Mouse (Mus musculus) intestine, postnatal 0 days (tissue): Measurements from ENCODE around the gene Snx10. TPM values are rescaled to one million over a fixed set of nuclear protein-coding genes. Genes with fewer than 3 reads are reported as not detected.

Experiments used
- ATAC-seq: fragments of 200-750 bp; cut with Nextera tagmentation; 2 replicates; pipeline ENCODE4 v1.8.0; 2017; ENCODE audit warnings: mild to moderate bottlenecking, moderate TSS enrichment, moderate library complexity
- H3K27ac ChIP-seq: fragments of 300-500 bp; sonication (generic); 2 replicates; pipeline ENCODE4 v1.5.1; 2014; ENCODE audit warnings: mild to moderate bottlenecking, low read depth, low read length, moderate library complexity
- H3K27me3 ChIP-seq: fragments of 300-500 bp; sonication (generic); replicated peaks from 2 replicates; pipeline ENCODE4 v1.6.1; 2014; ENCODE audit warnings: low read length, mixed read lengths; ENCODE audit not compliant: control insufficient read depth, insufficient read depth
- H3K36me3 ChIP-seq: fragments of 300-500 bp; sonication (generic); 2 replicates; pipeline ENCODE4 v1.6.1; 2014; ENCODE audit warnings: mild to moderate bottlenecking, moderate library complexity; ENCODE audit not compliant: control insufficient read depth, insufficient read depth
- H3K4me1 ChIP-seq: fragments of 300-500 bp; sonication (generic); replicated peaks from 2 replicates; pipeline ENCODE4 v1.6.1; 2014; ENCODE audit warnings: antibody characterized with exemption, low read length, mixed read lengths; ENCODE audit not compliant: control insufficient read depth, insufficient read depth
- H3K4me2 ChIP-seq: fragments of 300-500 bp; sonication (generic); replicated peaks from 2 replicates; pipeline ENCODE4 v1.6.1; 2014; ENCODE audit warnings: low read depth, mild to moderate bottlenecking, moderate library complexity
- H3K4me3 ChIP-seq: fragments of 300-500 bp; sonication (generic); 2 replicates; pipeline ENCODE4 v1.5.1; 2014; ENCODE audit warnings: low read depth, low read length
- H3K9ac ChIP-seq: fragments of 300-500 bp; sonication (generic); 2 replicates; pipeline ENCODE4 v1.6.1; 2014; ENCODE audit warnings: mild to moderate bottlenecking, low read depth, low read length
- H3K9me3 ChIP-seq: fragments of 300-500 bp; sonication (generic); 2 replicates; pipeline ENCODE4 v1.6.1; 2016; ENCODE audit warnings: mixed run types; ENCODE audit not compliant: control insufficient read depth
- CTCF ChIP-seq: sonication (generic); IDR thresholded peaks from 2 replicates; pipeline ENCODE4 v1.5.1; 2016; ENCODE audit warnings: low read depth, mild to moderate bottlenecking, control low read depth, antibody characterized with exemption, moderate library complexity
- WGBS: fragments of 180-500 bp; shearing (Covaris S2); extraction: QIAGEN DNeasy Blood & Tissue Kit; methylation state at CpG from one replicate; pipeline ENCODE4 v1.1.7; 2014; 5-methylcytosine and 5-hydroxymethylcytosine counted together
- polyA plus RNA-seq: library from polyadenylated mRNA; unstranded; fragments of >200 nt; fragmentation: Nextera tagmentation; extraction: Ambion mirVana; gene quantifications from 2 replicates; pipeline ENCODE4 v1.2.1, GENCODE M21; 2015

Gene Snx10
- polyA plus RNA-seq, 1 experiment from 2014 or later = 8.4 TPM

DNA sequence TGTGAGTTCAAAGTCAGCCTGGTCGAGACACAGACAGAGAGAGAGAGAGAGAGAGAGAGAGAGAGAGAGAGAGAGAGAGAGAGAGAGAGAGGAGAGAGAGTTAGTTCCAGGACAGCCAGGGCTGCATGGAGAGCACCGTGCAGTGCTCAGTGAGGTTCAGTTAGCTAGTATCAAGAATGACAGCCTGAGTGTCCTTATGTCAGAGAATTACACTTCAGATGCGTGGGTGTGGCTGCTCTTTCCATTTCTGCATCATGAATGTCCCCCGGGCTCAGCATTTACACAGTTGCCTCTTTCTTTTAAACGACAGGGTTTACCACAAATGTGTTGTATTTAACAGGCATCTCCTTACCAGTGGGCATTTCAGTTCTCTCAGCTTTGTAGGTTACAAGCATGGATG, 25.1 kb downstream of the Snx10 start:
- ATAC-seq = no peak
- 74% methylated on average over 5 of the region's 5 CpGs for WGBS

DNA sequence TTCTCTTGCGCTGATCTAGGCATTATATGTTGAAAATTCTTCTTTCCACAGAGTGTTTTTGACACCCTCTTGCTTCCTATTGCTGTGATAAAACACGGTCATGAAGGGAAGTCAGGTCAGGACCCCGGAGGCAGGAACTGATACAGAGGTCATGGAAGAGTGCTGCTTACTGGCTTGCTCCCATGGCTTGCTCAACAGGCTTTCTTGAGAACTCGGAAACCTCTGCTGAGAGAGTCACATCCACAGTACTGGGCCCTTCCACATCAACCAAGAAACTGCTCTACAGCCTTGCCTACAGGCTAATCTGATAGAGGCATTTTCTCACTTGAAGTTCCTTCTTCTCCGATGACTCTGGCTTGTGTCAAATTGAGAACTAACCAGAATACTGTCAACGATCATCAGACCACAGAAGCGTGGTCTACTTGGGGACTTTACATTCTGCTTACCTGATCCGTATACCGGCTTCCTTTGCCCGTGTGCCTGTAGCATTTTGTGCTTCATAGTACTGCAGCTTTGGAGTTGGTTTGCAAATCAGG, 27.6 kb downstream of the Snx10 start:
- Histone ChIP-seq H3K9me3 (no peaks in the 10 kb centered on the region), H3K4me1 (no peaks in the 10 kb centered on the region), H3K27ac (no peak overlapping the region), H3K4me2 (no peak overlapping the region), H3K4me3 (no peak overlapping the region), H3K27me3 (no peaks in the 10 kb centered on the region), H3K9ac (no peak overlapping the region), H3K36me3 (no peaks in the 10 kb centered on the region)
- WGBS = 88% methylated on average over 10 of the region's 10 CpGs
- no peak for ATAC-seq
- TF ChIP-seq CTCF = no peak

More for the DNA sequence above, 25.1 kb downstream of the Snx10 start:
- H3K36me3 ChIP-seq = no peaks in the 10 kb centered on the region
- no peaks in the 10 kb centered on the region for H3K4me1 ChIP-seq
- H3K4me2 ChIP-seq = no peak overlapping the region
- H3K27me3 ChIP-seq = no peaks in the 10 kb centered on the region
- TF ChIP-seq CTCF = no peak
- H3K4me3 ChIP-seq = no peak overlapping the region
- no peaks in the 10 kb centered on the region for H3K9me3 ChIP-seq
- H3K9ac ChIP-seq = no peak overlapping the region
- H3K27ac ChIP-seq = no peak overlapping the region

DNA sequence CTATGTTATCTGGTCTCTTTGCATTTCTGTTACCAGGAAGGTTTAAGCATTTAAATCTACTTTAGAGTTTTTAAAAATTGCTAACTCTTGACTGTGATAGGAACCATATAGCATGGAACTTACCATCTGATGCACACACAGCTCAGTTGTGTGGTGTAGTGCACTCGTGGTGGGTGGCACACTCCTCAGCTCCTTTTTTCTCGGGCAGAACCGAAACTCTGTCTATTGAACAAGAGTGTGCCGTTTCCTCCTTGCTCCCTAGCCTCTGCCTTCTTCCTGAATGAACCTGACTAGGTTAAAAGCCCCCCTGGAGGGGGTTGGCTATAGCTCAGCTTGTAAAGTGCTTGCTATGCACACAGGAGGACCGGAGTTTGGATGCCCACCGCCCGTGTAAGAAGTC, 32.9 kb downstream of the Snx10 start:
- Histone ChIP-seq H3K9ac (no peak overlapping the region), H3K9me3 (no peaks in the 10 kb centered on the region), H3K27me3 (no peaks in the 10 kb centered on the region), H3K4me3 (no peak overlapping the region), H3K27ac (no peak overlapping the region), H3K4me1 (no peaks in the 10 kb centered on the region), H3K36me3 (no peaks in the 10 kb centered on the region), H3K4me2 (no peak overlapping the region)
- WGBS = 95% methylated on average over 7 of the region's 7 CpGs
- ATAC-seq = no peak
- TF ChIP-seq CTCF = no peak

DNA sequence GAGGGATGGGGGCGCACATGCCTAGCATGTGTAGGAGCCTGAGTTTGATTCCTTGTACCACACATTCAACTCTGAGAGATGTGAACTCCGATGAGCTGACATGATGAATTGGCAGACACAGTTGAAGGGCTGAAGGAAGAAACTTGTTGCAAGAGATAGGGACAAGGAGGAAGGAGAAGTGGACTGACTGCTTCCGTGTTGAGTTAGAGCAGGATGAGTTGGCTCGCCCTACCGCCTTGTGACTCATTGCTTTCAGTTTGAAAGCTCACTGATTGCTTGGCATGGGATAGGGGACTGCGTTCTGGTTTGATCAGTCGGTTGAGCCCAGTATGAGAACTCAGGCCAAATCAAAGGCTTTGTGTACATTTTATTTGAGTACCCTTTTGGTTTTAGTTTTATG, 34.6 kb downstream of the Snx10 start:
- no peak overlapping the region for H3K4me2 ChIP-seq
- H3K9ac ChIP-seq = no peak overlapping the region
- no peaks in the 10 kb centered on the region for H3K36me3 ChIP-seq
- no peak overlapping the region for H3K27ac ChIP-seq
- H3K4me3 ChIP-seq = no peak overlapping the region
- no peaks in the 10 kb centered on the region for H3K9me3 ChIP-seq
- WGBS = 79% methylated on average over 7 of the region's 7 CpGs
- TF ChIP-seq CTCF = no peak
- no peaks in the 10 kb centered on the region for H3K4me1 ChIP-seq
- ATAC-seq = no peak
- H3K27me3 ChIP-seq = no peaks in the 10 kb centered on the region

DNA sequence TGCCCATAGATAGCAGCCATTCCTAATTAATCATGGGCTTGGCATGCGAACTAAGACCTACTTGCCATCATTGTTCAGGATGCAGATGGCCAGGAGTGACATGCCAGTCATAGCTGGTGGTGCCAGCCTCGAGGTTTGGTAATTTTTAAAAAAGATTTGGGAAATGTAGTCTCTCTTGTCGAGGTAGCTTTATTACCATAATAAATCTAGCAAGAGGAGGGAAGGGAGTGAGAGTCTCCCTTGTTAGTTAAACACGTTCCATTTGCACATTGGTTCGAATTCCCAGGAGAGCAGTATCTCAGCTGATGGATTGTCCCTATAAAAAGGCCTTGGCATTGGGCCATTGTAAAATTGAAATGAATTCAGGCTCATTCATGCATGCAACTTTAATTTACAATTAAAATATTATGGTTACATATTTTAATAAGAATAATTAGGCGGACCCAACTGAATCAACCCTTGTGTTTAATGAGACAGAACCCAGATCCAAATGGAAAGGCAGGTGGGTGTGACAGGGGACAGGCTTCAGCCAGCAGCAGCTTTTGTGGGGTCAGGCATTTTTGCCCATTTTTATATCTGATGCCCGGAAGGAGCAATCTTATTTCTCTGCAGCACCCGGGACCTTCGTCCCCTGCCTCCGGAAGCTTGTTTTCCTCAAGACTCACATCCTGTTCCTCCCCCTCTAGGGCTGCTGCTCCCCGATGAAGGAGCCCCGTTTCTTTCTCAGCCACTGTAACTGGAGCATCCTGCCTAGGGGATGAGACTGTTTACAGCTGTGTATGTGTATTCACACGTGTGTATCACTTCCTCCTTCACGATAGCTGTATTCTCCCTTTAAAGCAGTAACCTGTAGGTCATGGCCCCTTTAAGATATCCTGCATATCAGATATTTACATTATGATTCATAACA, 43.3 kb downstream of the Snx10 start:
- Histone ChIP-seq H3K9me3 (no peaks in the 10 kb centered on the region), H3K27me3 (no peaks in the 10 kb centered on the region), H3K27ac (no peak overlapping the region), H3K4me1 (no peaks in the 10 kb centered on the region; the same call in 1 of the 2 replicates), H3K4me3 (no peak overlapping the region), H3K9ac (no peak overlapping the region), H3K36me3 (no peaks in the 10 kb centered on the region), H3K4me2 (no peak overlapping the region)
- no peak for TF ChIP-seq CTCF
- 43% methylated on average over 14 of the region's 14 CpGs for WGBS
- no peak for ATAC-seq

DNA sequence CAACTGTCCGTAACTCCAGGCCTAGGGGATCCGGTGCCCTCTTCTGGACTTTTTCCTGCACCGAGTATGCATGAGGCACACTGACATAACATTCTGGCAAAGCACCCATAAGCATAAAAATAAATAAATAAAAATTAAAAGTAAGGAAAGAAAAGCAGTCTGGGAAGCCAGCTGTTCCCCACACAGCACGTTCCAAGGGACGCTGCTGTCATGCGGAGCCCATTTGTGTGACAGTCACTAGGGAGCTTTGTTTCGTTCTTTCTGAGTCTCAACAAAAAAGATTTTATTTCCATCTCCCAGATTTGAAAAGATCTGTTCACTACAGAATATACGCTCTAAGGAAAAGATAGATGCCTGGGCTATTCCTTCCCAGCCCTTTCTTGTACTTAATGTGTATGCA, 45.4 kb downstream of the Snx10 start:
- ATAC-seq = no peak

More for the DNA sequence above, 45.4 kb downstream of the Snx10 start:
- no peak for TF ChIP-seq CTCF
- H3K4me3 ChIP-seq = no peak overlapping the region
- H3K27ac ChIP-seq = no peak overlapping the region
- no peaks in the 10 kb centered on the region for H3K27me3 ChIP-seq
- 87% methylated on average over 8 of the region's 8 CpGs for WGBS
- no peaks in the 10 kb centered on the region for H3K36me3 ChIP-seq
- H3K4me2 ChIP-seq = no peak overlapping the region
- no peaks in the 10 kb centered on the region for H3K9me3 ChIP-seq
- no peak overlapping the region for H3K9ac ChIP-seq
- H3K4me1 ChIP-seq = no peaks in the 10 kb centered on the region; the same call in 1 of the 2 replicates
